In genomic region chr2:32152367-32153034, GRCm38 (mm10) we compare ENCODE assay signal across 8 mouse cellular contexts. TPM values are rescaled to one million over a fixed set of nuclear protein-coding genes. Genes with fewer than 3 reads are reported as not detected.
DNase-seq lines count a peak whose midpoint lies in the region; ATAC-seq and TF ChIP-seq lines count a peak whose summit lies in the region.

No protein-coding gene starts in this region.

- 11% methylated on average over 12 of the region's 12 CpGs for WGBS in heart, embryonic 14.5 days

- no peak for TF ChIP-seq CTCF in G1E (IDR thresholded peaks at IDR 0.05; ENCODE audit: low read depth, low read length)

- no peaks in the 10 kb centered on the region for H3K9me3 ChIP-seq in heart, embryonic 14.5 days (ENCODE audit: control insufficient read depth, low read length)
- no peaks in the 10 kb centered on the region for H3K9me3 ChIP-seq in G1E (replicated peaks)

- DNase-seq in heart, adult 11 months, result no peak
- DNase-seq in G1E (ENCODE audit: low spot score), result no peak
- no peak for DNase-seq in frontal cortex, postnatal 14 days (ENCODE audit: low spot score in 2 of 2)
- DNase-seq in spleen, postnatal 36 days (ENCODE audit: low spot score in 2 of 2), result no peak
- DNase-seq in cerebellum, postnatal 4 days (ENCODE audit: low spot score in 2 of 2), result no peak

- peak overlapping the region; percentile 58 to 80 for H3K4me3 ChIP-seq in heart, embryonic 14.5 days (ENCODE audit: control insufficient read depth in 1 of 2, insufficient read depth in 1 of 2, low read depth in 1 of 2, low read length in 2 of 2)
- peak overlapping the region; percentile 85 for H3K4me3 ChIP-seq in G1E (ENCODE audit: low read depth, low read length)

- H3K4me1 ChIP-seq in heart, embryonic 14.5 days (ENCODE audit: control insufficient read depth in 2 of 2, insufficient read depth in 2 of 2, low read length in 2 of 2), result peaks cover 48 to 59% of the 10 kb centered on the region in 2 experiments
- peaks cover 65% of the 10 kb centered on the region for H3K4me1 ChIP-seq in G1E (ENCODE audit: insufficient read depth, low read depth, low read length)

- H3K27ac ChIP-seq in heart, embryonic 14.5 days (replicated peaks in 1 of 2; ENCODE audit: control insufficient read depth in 1 of 2, insufficient read depth in 1 of 2, low read depth in 2 of 2, low read length in 2 of 2), result peak overlapping the region; percentile 68 to 98

- H3K27me3 ChIP-seq in heart, embryonic 14.5 days (ENCODE audit: control insufficient read depth, insufficient read depth, low read length), result no peaks in the 10 kb centered on the region
- H3K27me3 ChIP-seq in G1E (ENCODE audit: insufficient read depth, low read length), result no peaks in the 10 kb centered on the region

- ATAC-seq in heart, embryonic 14.5 days (ENCODE audit: insufficient number of reproducible peaks, insufficient read depth, low FRiP score, low read depth), result no peak
- ATAC-seq in G1E (ENCODE audit: extremely low read depth, insufficient number of reproducible peaks, low FRiP score, poor library complexity, severe bottlenecking), result no peak
- ATAC-seq in granulocyte monocyte progenitor cell, adult 5-6 weeks (replicated peaks; ENCODE audit: poor library complexity, severe bottlenecking), result peak; percentile 5; the same call in 1 of the 2 replicates
- ATAC-seq in megakaryocyte, adult 5-6 weeks (ENCODE audit: poor library complexity, severe bottlenecking), result 0 out of 2 replicates have a peak, but pooled peaks have one; percentile 6

- peak overlapping the region; percentile 87 for H3K4me2 ChIP-seq in heart, embryonic 14.5 days (ENCODE audit: low read length)

- H3K36me3 ChIP-seq in heart, embryonic 14.5 days (ENCODE audit: control insufficient read depth, insufficient read depth, low read length), result no peaks in the 10 kb centered on the region
- H3K36me3 ChIP-seq in G1E (replicated peaks), result peaks cover 41% of the 10 kb centered on the region

- peak overlapping the region; percentile 99 for H3K9ac ChIP-seq in heart, embryonic 14.5 days (ENCODE audit: low read length)

RNA-seq across cellular contexts. Expression of gene Prrc2b, which starts 1.6 kb away (rescaled TPM):
- polyA plus RNA-seq in heart, embryonic 14.5 days (2014; fragmentation: Nextera tagmentation; extraction: Ambion mirVana), result 35.8 and 41.8 TPM in 2 replicates
- total RNA-seq in G1E (2014; fragmentation: Nextera tagmentation) (147 and 160 TPM in 2 replicates), G1E (2017) (16.0 and 17.1 TPM in 2 replicates)
- 90.5 and 103 TPM in 2 replicates for polyA plus RNA-seq in G1E (2012)
- 32.6 and 46.7 TPM in 2 replicates for total RNA-seq in granulocyte monocyte progenitor cell, adult 5-6 weeks (2014; fragmentation: Nextera tagmentation)
- total RNA-seq in granulocyte monocyte progenitor cell, adult 5-6 weeks (2017), result 10.5 and 12.8 TPM in 2 replicates
- total RNA-seq in megakaryocyte, adult 5-6 weeks (2015), result 26.9 and 27.2 TPM in 2 replicates
- total RNA-seq in megakaryocyte, adult 5-6 weeks (2017), result 11.5 and 13.9 TPM in 2 replicates

RNA-seq across cellular contexts. Expression of gene Plpp7, which starts 57.2 kb away (rescaled TPM):
- polyA plus RNA-seq in heart, embryonic 14.5 days (2014; fragmentation: Nextera tagmentation; extraction: Ambion mirVana), result 13.3 and 13.6 TPM in 2 replicates
- total RNA-seq in G1E (2014; fragmentation: Nextera tagmentation) (not detected in 2 replicates), G1E (2017) (0.41 and 0.44 TPM in 2 replicates)
- 0.42 and 0.44 TPM in 2 replicates for polyA plus RNA-seq in G1E (2012)
- total RNA-seq in granulocyte monocyte progenitor cell, adult 5-6 weeks (2014; fragmentation: Nextera tagmentation), result 2.6 TPM in 1 of 2 replicates, not detected in the other
- total RNA-seq in granulocyte monocyte progenitor cell, adult 5-6 weeks (2017), result 0.56 and 0.77 TPM in 2 replicates
- total RNA-seq in megakaryocyte, adult 5-6 weeks (2015), result 0.14 and 0.33 TPM in 2 replicates
- 0.24 and 1.2 TPM in 2 replicates for total RNA-seq in megakaryocyte, adult 5-6 weeks (2017)

Comparison
In these comparisons a context has a peak if more than half of its experiments do, and no peak if none do; other contexts are left out.
1. ATAC-seq: peak in granulocyte monocyte progenitor cell, adult 5-6 weeks (single experiment) and megakaryocyte, adult 5-6 weeks (single experiment); none in heart, embryonic 14.5 days (single experiment) and G1E (single experiment).